Mouse (Mus musculus) ES-Bruce4 (cell line): ENCODE results near the gene Card10. TPM values are rescaled to one million over a fixed set of nuclear protein-coding genes. Genes with fewer than 3 reads are reported as not detected.

Experiments
- H3K27ac ChIP-seq: 2 replicates; pipeline ENCODE4 v1.5.1; 2012; ENCODE audit warnings: low read length, inconsistent platforms; ENCODE audit not compliant: insufficient read depth
- H3K27me3 ChIP-seq: 2 replicates; pipeline ENCODE4 v1.6.1; 2012; ENCODE audit warnings: mild to moderate bottlenecking, low read length, inconsistent platforms; ENCODE audit not compliant: control insufficient read depth, poor library complexity, insufficient read depth, severe bottlenecking
- H3K36me3 ChIP-seq: 2 replicates; pipeline ENCODE4 v1.6.1; 2012; ENCODE audit warnings: inconsistent platforms, mild to moderate bottlenecking, low read length, moderate library complexity; ENCODE audit not compliant: control insufficient read depth, poor library complexity, insufficient read depth, severe bottlenecking
- H3K4me1 ChIP-seq: one replicate; pipeline ENCODE4 v1.8.1; 2011; ENCODE audit warnings: low read length; ENCODE audit not compliant: control insufficient read depth, insufficient read depth
- H3K4me3 ChIP-seq: 2 replicates; pipeline ENCODE4 v1.5.1; 2011; ENCODE audit warnings: low read depth, mild to moderate bottlenecking, low read length
- H3K9ac ChIP-seq: 2 replicates; pipeline ENCODE4 v1.6.1; 2012; ENCODE audit warnings: low read depth, mild to moderate bottlenecking, inconsistent platforms; ENCODE audit not compliant: poor library complexity, severe bottlenecking
- H3K9me3 ChIP-seq: replicated peaks from 2 replicates; pipeline ENCODE4 v1.6.1; 2012; ENCODE audit warnings: mild to moderate bottlenecking, low read length, inconsistent platforms; ENCODE audit not compliant: control insufficient read depth, poor library complexity, insufficient read depth, severe bottlenecking
- CTCF ChIP-seq: IDR thresholded peaks from one replicate; pipeline ENCODE4 v1.8.1; 2011; ENCODE audit warnings: low read depth, low read length
- EP300 ChIP-seq: IDR thresholded peaks from 2 replicates; pipeline ENCODE4 v1.6.1; 2011; ENCODE audit warnings: low read depth, low read length; ENCODE audit not compliant: insufficient read depth
- POLR2A ChIP-seq: IDR thresholded peaks from one replicate; pipeline ENCODE4 v1.8.1; 2011; ENCODE audit warnings: low read length; ENCODE audit not compliant: insufficient read depth
- polyA plus RNA-seq: library from polyadenylated mRNA; stranded (reverse); fragments of >200 nt; gene quantifications from 2 replicates; pipeline ENCODE4 v1.2.4, GENCODE M21; 2011; ENCODE audit warnings: low read depth; ENCODE audit not compliant: missing spikeins, insufficient read depth, insufficient read length

Gene Card10
- polyA plus RNA-seq, 1 experiment: 19.6 TPM

- H3K27ac ChIP-seq: no peak overlapping the region
- TF ChIP-seq CTCF (no peak), EP300 (no peak)
- no peak overlapping the region for H3K9ac ChIP-seq
- H3K36me3 ChIP-seq: no peaks in the 10 kb centered on the region
- no peaks in the 10 kb centered on the region for H3K27me3 ChIP-seq
- no peaks in the 10 kb centered on the region for H3K9me3 ChIP-seq
- H3K4me3 ChIP-seq: no peak overlapping the region
- H3K4me1 ChIP-seq: no peaks in the 10 kb centered on the region
These were observed 71.0 kb downstream of the Card10 start for GRCm38 (mm10) chr15:78731830-78732229.

- TF ChIP-seq POLR2A (no peak), EP300 (no peak), CTCF (no peak)
- no peaks in the 10 kb centered on the region for H3K9me3 ChIP-seq
- no peak overlapping the region for H3K27ac ChIP-seq
- no peaks in the 10 kb centered on the region for H3K4me1 ChIP-seq
- no peak overlapping the region for H3K9ac ChIP-seq
- no peak overlapping the region for H3K4me3 ChIP-seq
- H3K27me3 ChIP-seq: no peaks in the 10 kb centered on the region
- no peaks in the 10 kb centered on the region for H3K36me3 ChIP-seq
These were observed 72.4 kb downstream of the Card10 start for GRCm38 (mm10) chr15:78730315-78731049.

GRCm38 (mm10) chr15:78726697-78727096, 76.1 kb downstream of the Card10 start:
- no peaks in the 10 kb centered on the region for H3K36me3 ChIP-seq
- no peaks in the 10 kb centered on the region for H3K27me3 ChIP-seq
- TF ChIP-seq EP300 (no peak), POLR2A (no peak), CTCF (no peak)
- no peak overlapping the region for H3K4me3 ChIP-seq
- H3K9me3 ChIP-seq: no peaks in the 10 kb centered on the region
- no peak overlapping the region for H3K27ac ChIP-seq
- no peaks in the 10 kb centered on the region for H3K4me1 ChIP-seq
- H3K9ac ChIP-seq: no peak overlapping the region

Other genes with a start within 250 kb of the Card10 start
- not detected in 2 replicates for gene Rac2, start 230.3 kb downstream of the Card10 start, polyA plus RNA-seq
- gene Cyth4, start 206.0 kb downstream of the Card10 start, polyA plus RNA-seq: 0.40 and 0.41 TPM in 2 replicates
- 0.07 and 0.12 TPM in 2 replicates for gene Elfn2, start 84.3 kb downstream of the Card10 start, polyA plus RNA-seq
- gene Mfng, start 29.6 kb downstream of the Card10 start, polyA plus RNA-seq: 4.4 and 5.2 TPM in 2 replicates
- gene Cdc42ep1, start 39.6 kb upstream of the Card10 start, polyA plus RNA-seq: 9.2 and 10.5 TPM in 2 replicates
- 2.4 TPM in 1 of 2 replicates, not detected in the other for gene Lgals2, start 52.5 kb upstream of the Card10 start, polyA plus RNA-seq
- 25.8 and 29.3 TPM in 2 replicates for gene Gga1, start 74.1 kb upstream of the Card10 start, polyA plus RNA-seq
- not detected in 2 replicates for gene Gm49510, start 96.6 kb upstream of the Card10 start, polyA plus RNA-seq
- gene Sh3bp1, start 96.7 kb upstream of the Card10 start, polyA plus RNA-seq: 26.8 and 41.7 TPM in 2 replicates
- gene Pdxp, start 110.9 kb upstream of the Card10 start, polyA plus RNA-seq: 22.8 and 28.0 TPM in 2 replicates
- gene Lgals1, start 123.7 kb upstream of the Card10 start, polyA plus RNA-seq: 225 and 232 TPM in 2 replicates
- gene Nol12, start 131.9 kb upstream of the Card10 start, polyA plus RNA-seq: 42.3 and 45.1 TPM in 2 replicates
- gene Triobp, start 144.7 kb upstream of the Card10 start, polyA plus RNA-seq: 49.5 and 57.1 TPM in 2 replicates
- gene H1f0, start 225.4 kb upstream of the Card10 start, polyA plus RNA-seq: 59.8 TPM in 2 replicates
- not detected in 2 replicates for gene Galr3, start 238.8 kb upstream of the Card10 start, polyA plus RNA-seq